Mouse (Mus musculus) thymus, adult 18-20 months (tissue): ENCODE measurements around the gene Gjd2.

Experiments
- DNase-seq, 2 experiments: peaks; one replicate each; pipeline ENCODE4 v3.0.0; 2022; ENCODE audit warnings: mixed read lengths in 2 of 2

Gjd2 gene

DNA sequence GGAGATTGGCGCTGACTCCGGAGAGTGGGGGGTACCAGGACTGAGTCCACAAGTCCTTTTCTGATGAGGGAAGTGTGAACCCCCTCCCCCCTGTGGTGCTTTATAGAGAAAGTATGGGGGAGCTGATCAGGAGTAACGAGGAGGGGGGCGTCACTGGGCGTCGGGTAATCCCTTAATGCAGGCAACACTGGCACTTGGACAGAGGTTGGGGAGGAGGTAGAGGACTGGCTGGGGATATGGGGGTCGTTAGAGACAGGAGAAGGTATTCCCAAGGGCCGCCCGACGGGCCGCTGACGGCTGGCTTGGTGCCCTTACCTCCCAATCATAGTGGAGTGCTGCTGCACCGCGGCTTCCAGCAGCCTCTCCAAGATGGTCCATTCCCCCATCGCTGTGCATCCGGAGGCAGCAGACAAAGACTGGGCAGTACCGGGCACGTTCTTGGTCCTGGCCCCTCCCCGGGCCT is 639 bp downstream of the Gjd2 start:
- no peak for DNase-seq

DNA sequence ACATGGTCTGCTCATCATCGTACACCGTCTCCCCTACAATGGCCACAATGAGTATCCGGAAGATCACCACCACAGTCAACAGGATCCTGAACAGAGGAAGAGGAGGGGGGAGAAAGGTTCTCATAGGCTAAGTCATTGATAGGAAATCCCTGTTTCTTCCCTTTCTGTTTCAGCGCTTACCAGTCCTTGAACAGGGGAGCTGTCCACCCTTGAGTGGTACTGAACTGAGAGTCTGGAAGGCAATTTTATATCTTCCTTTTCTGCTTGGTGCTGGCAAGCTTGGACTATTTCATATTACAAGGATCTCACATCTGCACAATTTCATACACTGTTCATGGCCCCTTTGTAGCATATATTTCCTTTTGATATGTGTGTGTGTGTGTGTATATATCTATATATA is 1.6 kb downstream of the Gjd2 start:
- DNase-seq, result no peak

DNA sequence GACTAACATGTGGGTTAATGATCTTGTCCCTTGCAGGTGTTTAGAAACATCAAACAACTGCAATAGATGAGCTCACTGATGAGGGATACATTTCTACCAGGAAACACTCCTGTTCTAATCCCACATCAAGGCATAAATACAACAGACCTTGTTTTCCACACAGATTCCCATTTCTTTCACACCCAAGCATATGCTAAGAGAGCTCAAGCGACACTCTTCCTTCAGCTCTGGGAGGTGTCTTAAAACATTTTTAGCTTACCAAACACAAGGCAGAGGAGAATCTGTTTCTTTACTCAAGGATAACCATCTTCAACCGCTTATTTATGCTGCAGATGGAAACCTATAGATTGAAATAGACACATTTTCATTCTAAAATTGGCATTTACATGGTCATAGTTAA is 5.1 kb downstream of the Gjd2 start:
- no peak for DNase-seq

DNA sequence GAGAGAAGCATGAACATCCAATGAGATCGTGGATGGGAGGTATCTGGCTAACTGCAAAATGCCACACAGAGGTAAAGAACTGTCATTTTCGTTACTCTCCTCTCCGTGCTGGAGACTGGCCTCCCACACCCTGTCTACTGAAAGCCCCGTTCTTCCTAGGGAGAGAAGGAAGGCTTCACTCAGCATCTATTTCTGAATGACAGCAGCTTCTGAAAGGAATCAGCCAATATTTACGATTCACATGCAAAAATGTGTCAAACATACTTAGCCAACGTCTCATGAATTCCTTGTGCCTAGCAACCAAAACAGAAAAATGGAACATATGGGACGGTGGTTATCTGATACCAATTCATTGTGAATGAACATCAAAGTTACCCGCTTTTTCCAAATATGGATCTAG is 15.9 kb downstream of the Gjd2 start:
- DNase-seq, result no peak

DNA sequence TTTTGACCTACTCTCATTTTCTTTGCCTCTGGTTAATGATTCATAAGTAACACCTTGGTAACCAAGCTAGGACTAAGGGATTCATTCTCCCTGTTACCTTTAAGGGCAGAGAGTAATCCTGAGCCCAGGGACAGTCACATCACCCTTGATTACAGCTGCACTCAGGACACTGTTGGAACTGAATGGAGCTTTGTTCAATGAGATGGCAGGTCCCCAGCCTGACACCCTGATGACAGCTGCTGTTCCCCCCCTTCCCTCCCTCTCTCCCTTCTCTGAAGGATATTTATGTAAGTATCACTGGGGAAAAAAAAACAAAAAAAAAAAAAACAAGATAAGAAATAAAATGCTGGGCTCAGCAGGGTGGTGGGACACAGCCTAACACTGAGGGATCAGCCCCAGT is 16.5 kb downstream of the Gjd2 start:
- no peak for DNase-seq

DNA sequence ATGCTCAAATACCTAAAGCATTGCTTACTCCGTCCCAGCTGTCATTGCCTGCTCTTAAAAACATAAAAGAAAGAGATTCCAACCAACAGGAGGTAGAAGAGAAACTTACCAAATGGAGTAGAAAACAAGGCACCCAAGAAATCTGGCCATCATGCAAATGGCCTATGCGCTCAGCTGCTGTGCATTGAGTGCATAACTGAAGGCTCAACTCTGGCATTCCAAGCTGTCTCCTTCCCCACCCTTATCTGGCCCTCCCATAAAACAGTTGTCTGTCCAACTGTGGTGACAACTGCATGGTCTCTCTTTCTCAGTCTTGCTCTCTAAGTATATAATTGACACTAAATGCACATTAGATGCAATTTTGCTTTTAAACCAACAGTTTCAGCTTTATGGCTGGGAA is 28.5 kb downstream of the Gjd2 start:
- no peak for DNase-seq

DNA sequence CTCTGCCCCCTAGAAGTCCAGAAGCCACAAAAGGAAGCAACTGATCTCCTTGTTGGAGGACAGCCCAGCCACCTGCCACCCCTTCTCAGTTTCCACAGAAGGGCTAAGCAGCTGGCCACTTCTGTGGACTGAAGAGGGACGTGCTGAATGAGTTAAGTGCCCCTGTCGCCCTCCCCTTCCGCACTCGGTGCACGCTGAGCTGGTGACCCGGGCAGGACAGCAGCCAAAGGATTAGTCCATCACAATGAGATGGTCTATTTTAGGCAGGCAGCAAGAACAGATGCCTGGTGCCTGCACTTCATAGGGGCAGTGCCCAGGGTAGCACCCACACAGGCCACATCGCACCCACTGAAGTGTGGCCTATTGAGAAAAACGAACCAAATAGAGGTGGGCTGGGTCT is 32.8 kb downstream of the Gjd2 start:
- no peak for DNase-seq

- DNase-seq, result no peak
Measured at GRCm38 (mm10) chr2:113978151-113978771, 35.2 kb downstream of the Gjd2 start.

GRCm38 (mm10) chr2:113973950-113974349 is 39.5 kb downstream of the Gjd2 start:
- no peak for DNase-seq

GRCm38 (mm10) chr2:113966421-113966820 is 47.0 kb downstream of the Gjd2 start:
- no peak for DNase-seq
